Mouse (Mus musculus): Measurements from ENCODE around the gene Sap18b.
"Not testable (repeated sequence)": the region's sequence is repeated elsewhere in the genome, so short reads cannot be mapped to it uniquely, and the experiment has no call there.

Gene Sap18b

GRCm38 (mm10) chr8:95822096-95822495 lies 3.0 kb upstream of the Sap18b start:
- CTCF ChIA-PET, result no interaction called here

DNA sequence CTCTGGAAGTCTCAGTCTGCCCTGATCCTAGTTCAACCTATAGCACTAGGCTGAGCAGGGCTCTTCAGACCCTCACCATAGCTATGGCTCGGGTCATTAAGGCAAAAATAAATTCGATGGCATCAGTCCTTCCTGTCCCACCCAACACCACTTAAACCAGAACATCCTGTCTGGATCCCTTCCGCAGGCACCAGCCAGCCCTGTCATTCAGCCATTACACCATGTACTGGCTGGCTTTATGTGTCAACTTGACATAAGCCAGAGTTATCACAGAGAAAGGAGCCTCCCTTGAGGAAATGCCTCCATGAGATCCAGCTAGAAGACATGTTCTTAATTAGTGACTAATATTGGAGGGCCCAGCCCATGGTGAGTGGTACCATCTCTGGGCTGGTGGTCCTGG lies 2.4 kb upstream of the Sap18b start:
- CTCF ChIA-PET, result no interaction called here

DNA sequence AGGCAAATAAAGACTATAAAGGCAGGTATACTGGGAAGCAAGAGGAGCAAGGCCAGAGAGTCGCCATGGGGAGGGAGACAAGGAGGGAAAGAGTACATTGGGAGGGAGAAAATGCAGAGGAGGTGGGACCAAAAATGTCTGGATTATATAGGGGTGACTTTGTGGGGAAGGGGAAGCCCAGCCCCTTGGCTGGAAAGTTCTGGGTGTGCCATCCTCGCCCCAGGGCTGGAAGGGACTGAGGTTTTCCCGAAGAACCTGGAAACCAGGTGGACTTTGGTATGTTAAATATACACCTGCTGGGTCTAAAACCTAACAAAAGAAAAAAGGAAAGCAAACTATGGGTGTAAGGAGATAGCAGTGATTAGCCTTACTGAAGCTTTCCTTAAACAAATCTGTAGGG lies 5.0 kb downstream of the Sap18b start:
- CTCF ChIA-PET, result interaction anchor here (0.6 kb wide), 1 partner anchor 17 kb away, joined by 5 read pairs; no protein-coding TSS in a partner anchor

- CTCF ChIA-PET, result interaction anchor here (0.8 kb wide), 1 partner anchor 121 kb away, joined by 19 read pairs; no protein-coding TSS in a partner anchor
Measured at GRCm38 (mm10) chr8:95832603-95833434, 7.7 kb downstream of the Sap18b start.

DNA sequence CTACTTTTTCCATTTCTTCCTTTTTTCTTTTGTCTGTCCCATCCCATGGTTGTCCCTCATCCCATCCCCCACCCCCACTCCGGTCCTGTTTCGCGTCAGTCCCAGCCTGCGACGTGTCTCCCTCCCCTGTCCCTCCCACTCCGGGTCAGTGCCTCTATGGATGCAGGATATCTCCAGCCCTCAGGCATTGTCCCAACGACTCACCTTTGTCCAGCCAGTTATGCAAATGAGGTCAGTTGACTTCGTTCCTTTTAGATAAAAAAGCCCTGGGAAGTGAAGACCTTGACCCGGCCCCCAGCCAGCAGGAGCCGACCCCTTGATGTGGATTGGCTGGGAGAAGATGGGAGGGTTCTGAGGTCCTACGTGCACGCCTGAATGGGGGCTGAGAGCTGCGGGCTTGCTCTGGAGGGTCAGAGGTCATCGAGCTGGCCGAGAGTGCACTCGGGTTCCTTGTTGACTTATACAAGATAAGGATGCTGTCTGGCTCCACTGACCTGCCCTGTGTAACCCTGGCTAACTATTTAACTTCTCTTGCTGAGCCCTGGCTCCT lies 8.4 kb downstream of the Sap18b start:
- CTCF ChIA-PET, result interaction anchor here (0.6 kb wide), 1 partner anchor 434 kb away, joined by 3 read pairs; no protein-coding TSS in a partner anchor

DNA sequence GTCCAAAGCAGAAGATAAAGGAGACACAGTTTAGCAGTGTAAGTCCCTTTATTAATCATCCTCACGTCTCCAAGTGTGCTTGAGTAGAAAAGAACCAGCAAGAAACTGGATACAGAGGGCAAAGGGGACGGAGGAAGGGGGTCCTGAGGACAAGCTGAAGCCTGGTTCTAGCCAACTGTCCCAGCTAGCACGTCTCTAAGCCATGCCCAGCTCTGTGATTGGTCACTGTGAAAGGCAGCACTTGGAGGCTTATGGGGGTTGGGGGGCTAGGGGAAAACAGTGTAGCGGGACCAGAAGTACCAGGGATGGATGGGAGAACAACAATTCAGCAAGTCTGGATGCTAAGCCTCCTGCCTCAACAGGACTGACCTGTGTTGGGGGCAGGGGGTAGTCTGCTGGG lies 10.7 kb downstream of the Sap18b start:
- CTCF ChIA-PET, result interaction anchor here (0.5 kb wide), 1 partner anchor 48 kb away, joined by 22 read pairs; no protein-coding TSS in a partner anchor

DNA sequence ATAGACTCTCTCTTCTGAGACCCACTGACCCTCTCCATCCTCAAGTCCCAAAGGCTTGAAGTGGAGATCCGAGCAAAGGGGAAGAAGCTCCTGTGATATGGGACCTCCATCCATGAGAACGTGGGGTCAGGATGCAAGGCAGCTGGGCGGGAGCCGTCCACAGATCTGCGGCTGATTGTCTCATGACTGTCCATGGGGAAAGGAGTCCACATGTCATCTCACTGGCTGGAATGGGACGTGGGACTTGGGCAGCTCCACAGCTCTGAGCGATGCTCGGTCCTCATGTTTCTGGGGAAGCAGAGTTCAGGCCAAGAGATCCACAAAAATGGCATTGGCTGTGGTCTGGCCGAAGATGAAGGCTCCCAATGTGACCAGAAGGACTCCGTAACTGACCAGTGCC lies 12.1 kb downstream of the Sap18b start:
- CTCF ChIA-PET, result no interaction called here

DNA sequence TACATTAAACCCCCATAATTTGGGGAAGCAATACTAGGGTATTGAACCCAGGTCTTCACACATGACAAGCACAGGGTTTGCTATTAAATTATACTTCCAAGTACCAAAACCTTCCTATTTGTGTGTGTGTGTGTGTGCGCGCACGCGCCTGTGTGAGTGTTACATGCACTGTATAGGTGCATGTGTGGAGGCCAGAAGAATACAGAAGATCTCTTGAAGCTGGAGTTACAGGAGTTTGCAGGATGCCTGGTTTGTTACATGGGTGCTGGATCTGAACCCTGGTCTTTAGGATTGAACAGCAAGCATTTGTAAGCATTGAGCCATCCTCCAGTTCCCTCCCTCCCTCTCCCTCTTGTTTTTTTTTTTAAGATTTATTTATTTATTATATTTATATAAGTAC lies 14.1 kb downstream of the Sap18b start:
- CTCF ChIA-PET, result no interaction called here

DNA sequence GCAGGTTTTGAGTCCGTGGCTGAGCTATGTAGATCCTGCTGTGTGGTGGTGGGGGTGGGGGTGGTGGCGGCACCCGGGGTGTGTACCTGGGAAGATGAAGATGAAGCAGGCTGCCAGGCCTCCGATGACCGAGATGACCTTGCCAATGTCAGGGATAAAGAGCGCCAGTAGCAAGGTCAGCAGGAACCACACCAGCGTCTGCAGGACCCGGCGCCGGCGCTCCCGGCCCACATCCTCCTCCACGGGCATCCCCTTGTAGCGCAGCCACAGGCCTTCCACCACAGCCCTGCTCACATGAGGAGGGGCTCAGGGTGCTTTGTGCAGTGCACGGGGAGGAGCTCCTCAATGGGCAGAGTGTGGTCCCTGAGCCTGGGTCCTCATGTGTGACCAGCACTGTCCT lies 16.3 kb downstream of the Sap18b start:
- CTCF ChIA-PET, result no interaction called here

DNA sequence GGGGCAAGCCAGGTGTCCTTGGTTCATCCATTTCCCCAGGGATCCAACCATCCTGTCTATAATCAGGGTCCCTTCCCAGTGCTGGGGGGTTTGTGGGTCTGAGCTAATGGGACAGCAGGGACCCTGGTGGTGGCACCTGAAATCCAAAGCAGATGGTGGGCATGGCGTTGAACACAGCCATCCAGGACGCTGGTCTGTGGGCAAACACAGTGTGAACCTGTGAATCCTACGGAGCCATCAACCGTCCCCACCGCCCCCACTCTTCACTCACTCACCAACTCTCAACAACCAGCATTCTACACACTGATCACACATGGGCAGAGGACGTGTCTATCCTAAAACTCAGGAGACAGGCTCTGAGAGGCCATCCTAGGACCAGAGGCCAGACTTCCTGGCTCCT lies 18.8 kb downstream of the Sap18b start:
- CTCF ChIA-PET, result no interaction called here

- CTCF ChIA-PET, result no interaction called here
Measured at GRCm38 (mm10) chr8:95845026-95845425, 19.9 kb downstream of the Sap18b start.

GRCm38 (mm10) chr8:95848061-95848551 lies 23.0 kb downstream of the Sap18b start:
- CTCF ChIA-PET, result no interaction called here

DNA sequence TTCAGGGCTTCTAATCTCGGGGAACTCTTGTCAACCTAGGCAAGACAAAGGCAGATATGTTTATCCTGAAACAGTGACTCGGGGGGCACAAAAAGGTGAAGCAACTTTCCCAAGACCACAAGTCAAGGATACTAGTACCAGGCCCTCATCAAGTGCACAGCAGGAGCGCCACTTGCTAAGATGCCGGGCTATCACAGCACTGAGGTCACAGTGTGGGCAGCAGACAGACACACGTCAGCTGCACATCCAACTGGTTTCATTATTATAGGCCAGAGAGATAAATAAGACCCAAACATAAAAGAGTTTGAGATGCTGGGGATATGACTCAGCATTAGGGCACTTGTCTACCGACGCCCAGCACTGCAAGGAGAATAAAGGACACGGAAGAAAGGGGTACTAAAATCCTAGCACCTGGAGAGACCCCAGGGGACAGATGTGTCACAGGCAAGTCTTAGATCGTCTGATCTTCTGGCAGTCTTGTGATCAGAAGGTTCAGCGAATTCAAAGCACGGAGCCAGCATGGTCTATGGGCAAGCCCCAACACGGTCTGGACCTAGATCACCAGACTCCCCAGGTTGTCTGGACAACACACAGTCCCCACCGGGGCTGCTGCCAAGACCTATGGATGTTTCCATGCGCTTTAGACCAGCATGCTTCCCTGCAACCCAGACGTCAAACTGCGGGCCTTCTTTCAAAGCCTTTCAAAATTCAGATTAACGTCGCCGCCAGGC lies 23.8 kb downstream of the Sap18b start:
- CTCF ChIA-PET, result interaction anchor here (0.6 kb wide), 1 partner anchor 90 kb away, joined by 3 read pairs; no protein-coding TSS in a partner anchor

DNA sequence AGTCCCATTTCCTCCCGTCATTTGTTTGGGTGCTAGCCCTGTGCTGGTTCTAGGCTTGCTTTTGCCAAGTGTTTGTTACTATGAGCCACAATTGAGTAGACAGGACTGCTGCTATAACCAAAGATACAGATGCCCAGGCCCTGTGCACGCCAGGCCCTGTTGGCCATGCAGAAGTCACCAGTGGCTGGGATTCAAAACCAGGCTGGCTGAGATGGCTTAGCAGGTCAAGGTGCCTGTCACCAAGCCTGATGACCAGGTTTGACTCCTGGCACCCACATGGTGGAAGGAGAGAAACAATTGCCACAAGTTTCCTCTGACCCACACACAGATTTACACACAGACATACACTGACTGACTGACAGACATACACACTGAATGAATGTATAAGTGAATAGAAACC lies 25.2 kb downstream of the Sap18b start:
- CTCF ChIA-PET, result interaction anchor here (0.6 kb wide), 1 partner anchor 1149 kb away, joined by 3 read pairs; no protein-coding TSS in a partner anchor

DNA sequence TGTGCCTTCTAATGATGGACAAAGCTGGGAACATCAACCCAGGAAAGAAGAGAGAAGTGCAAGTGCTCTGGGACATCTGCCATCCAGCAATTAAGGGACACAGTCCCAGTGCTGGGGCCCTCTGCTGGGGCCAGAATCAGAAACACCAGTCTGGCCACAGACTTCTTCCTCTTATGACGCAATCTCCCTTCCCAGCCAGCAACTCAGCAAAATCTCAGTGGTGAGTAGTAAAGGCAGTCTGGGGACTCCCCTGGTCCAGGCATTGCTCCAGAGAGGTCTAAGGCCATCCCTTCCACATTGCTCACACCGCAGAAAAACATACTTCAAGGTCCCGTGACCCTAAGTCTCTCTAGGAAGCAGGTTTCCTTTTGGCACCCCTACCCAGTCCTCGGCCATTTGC lies 27.1 kb downstream of the Sap18b start:
- CTCF ChIA-PET, result interaction anchor here (0.9 kb wide), 1 partner anchor 70 kb away, joined by 3 read pairs; no protein-coding TSS in a partner anchor

GRCm38 (mm10) chr8:95853102-95853843 lies 28.1 kb downstream of the Sap18b start, which contains the start of gene Slc38a7:
Gene Slc38a7, minus strand, starts transcription at chr8:95853539.
- CTCF ChIA-PET, result interaction anchor here (0.9 kb wide), 1 partner anchor 71 kb away, joined by 3 read pairs; no protein-coding TSS in a partner anchor

GRCm38 (mm10) chr8:95854174-95854573 lies 29.0 kb downstream of the Sap18b start:
- CTCF ChIA-PET, result no interaction called here

GRCm38 (mm10) chr8:95863761-95864440 lies 38.8 kb downstream of the Sap18b start:
- CTCF ChIA-PET, result not testable (repeated sequence)

GRCm38 (mm10) chr8:95864851-95865250 lies 39.7 kb downstream of the Sap18b start:
- CTCF ChIA-PET, result not testable (repeated sequence)

DNA sequence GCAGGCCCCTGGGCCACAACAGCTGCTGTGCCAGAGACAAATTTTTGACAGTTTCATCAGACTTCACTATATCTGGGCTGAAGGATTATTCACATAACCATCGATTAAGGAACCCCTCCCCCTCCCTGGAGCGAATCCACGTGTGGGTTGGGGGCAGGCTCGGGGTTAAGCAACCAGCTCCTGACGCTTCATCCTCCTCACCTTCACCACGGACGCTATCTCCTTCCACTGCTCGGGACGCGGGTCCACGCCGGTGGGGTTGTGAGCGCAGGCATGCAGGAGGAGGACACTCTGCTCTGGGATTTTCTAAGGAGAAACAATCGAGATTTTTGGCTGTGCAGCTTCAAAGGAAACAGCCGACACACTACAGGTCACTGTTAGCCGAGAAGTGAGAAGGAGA lies 46.5 kb downstream of the Sap18b start:
- CTCF ChIA-PET, result interaction anchor here (0.7 kb wide), 1 partner anchor 1610 kb away, joined by 16 read pairs; no protein-coding TSS in a partner anchor

DNA sequence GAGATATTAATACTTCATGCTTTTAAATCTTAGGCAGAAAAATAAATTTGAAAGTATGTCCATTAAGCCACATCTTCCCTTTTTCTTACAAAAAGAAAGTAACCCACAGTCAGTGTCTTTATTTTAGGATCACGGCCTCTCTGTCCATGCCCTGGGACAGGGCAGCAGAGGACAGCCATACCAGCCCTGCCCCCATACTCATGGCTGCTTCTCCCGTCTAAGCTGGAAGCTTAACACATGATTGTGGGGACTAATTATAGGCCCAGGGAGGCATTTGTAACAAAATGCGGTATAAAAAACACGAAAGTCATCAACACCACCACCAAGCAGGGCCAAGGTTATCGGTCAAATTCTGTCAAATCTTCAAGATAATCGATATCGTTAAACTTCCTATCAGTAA lies 50.1 kb downstream of the Sap18b start:
- CTCF ChIA-PET, result no interaction called here

All from spleen, embryonic (tissue).